Mouse (Mus musculus) testis, adult 2 months (tissue): ENCODE data around the gene Scn7a. TPM values are rescaled to one million over a fixed set of nuclear protein-coding genes. Genes with fewer than 3 reads are reported as not detected.

Experiments
- H3K27ac ChIP-seq: fragments of 200-500 bp; 2 replicates; pipeline ENCODE4 v1.5.1; 2012; ENCODE audit warnings: low read depth, low read length; ENCODE audit not compliant: control insufficient read depth, insufficient read depth
- H3K27me3 ChIP-seq: fragments of 200-500 bp; 2 replicates; pipeline ENCODE4 v1.6.1; 2012; ENCODE audit warnings: mild to moderate bottlenecking, low read length, moderate library complexity; ENCODE audit not compliant: control insufficient read depth, insufficient read depth
- H3K36me3 ChIP-seq: fragments of 200-500 bp; 2 replicates; pipeline ENCODE4 v1.6.1; 2012; ENCODE audit warnings: mild to moderate bottlenecking, low read length; ENCODE audit not compliant: control insufficient read depth, insufficient read depth
- H3K4me1 ChIP-seq: fragments of 200-500 bp; 2 replicates; pipeline ENCODE4 v1.6.1; 2012; ENCODE audit warnings: low read length; ENCODE audit not compliant: control insufficient read depth, insufficient read depth
- H3K4me3 ChIP-seq: fragments of 200-500 bp; 2 replicates; pipeline ENCODE4 v1.5.1; 2012; ENCODE audit warnings: low read depth, mild to moderate bottlenecking, low read length, moderate library complexity, mixed read lengths; ENCODE audit not compliant: control insufficient read depth
- CTCF ChIP-seq: fragments of 200-500 bp; IDR thresholded peaks from 2 replicates; pipeline ENCODE4 v1.5.1; 2012; ENCODE audit warnings: low read depth, mild to moderate bottlenecking, inconsistent platforms, low read length, moderate library complexity; ENCODE audit not compliant: control insufficient read depth, insufficient read depth, insufficient replicate concordance
- POLR2A ChIP-seq: fragments of 200-500 bp; IDR thresholded peaks from 2 replicates; pipeline ENCODE4 v1.6.1; 2012; ENCODE audit warnings: low read depth, mild to moderate bottlenecking, inconsistent platforms, low read length, moderate library complexity; ENCODE audit not compliant: control insufficient read depth
- polyA plus RNA-seq: library from polyadenylated mRNA; depleted of rRNA; stranded (reverse); fragments of >200 nt; gene quantifications from 2 replicates; pipeline ENCODE4 v1.2.3, GENCODE M21; 2012; rRNA removed

Gene Scn7a
- 0.52 and 0.67 TPM in 2 replicates for polyA plus RNA-seq

DNA sequence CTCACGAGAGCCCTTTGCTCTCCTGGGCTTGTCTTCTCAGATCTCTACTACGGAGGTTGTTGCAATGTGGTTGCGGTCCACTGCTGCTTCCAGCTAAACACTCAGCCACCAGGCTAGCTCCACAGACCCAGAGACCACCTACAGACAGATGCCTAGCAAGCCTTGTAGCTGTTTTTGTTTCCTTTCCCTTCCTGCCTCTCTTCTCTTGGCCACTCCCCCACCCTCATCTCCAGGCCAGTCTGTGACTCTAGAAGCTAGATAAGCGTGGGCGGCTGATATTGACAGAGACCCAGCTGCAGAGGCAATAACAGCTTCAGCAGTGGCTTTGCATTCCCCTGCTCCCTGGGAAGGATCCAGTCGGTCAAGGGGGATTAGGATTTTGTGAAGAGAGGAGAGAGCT lies at the start of gene Scn7a:
Scn7a (minus strand) TSS at position 150 of the 400 bp plus-strand sequence.
- H3K4me1 ChIP-seq: peaks cover 3% of the 10 kb centered on the region; the same call in 1 of the 2 replicates
- TF ChIP-seq CTCF: no peak
- no peak for TF ChIP-seq POLR2A
- no peaks in the 10 kb centered on the region for H3K36me3 ChIP-seq
- H3K27ac ChIP-seq: no peak within 1 kb of the TSS
- H3K27me3 ChIP-seq: no peaks in the 10 kb centered on the region
- no peak within 1 kb of the TSS for H3K4me3 ChIP-seq

GRCm38 (mm10) chr2:66827729-66828128 lies 43.0 kb upstream of the Scn7a start:
- no peak overlapping the region for H3K27ac ChIP-seq
- H3K36me3 ChIP-seq: no peaks in the 10 kb centered on the region
- TF ChIP-seq CTCF (no peak), POLR2A (no peak)
- no peaks in the 10 kb centered on the region for H3K27me3 ChIP-seq
- no peak overlapping the region for H3K4me3 ChIP-seq
- H3K4me1 ChIP-seq: no peaks in the 10 kb centered on the region

GRCm38 (mm10) chr2:66819862-66820559 lies 35.3 kb upstream of the Scn7a start:
- H3K36me3 ChIP-seq: no peaks in the 10 kb centered on the region
- H3K4me3 ChIP-seq: no peak overlapping the region
- no peaks in the 10 kb centered on the region for H3K4me1 ChIP-seq
- no peak overlapping the region for H3K27ac ChIP-seq
- TF ChIP-seq CTCF (no peak), POLR2A (no peak)
- H3K27me3 ChIP-seq: no peaks in the 10 kb centered on the region

DNA sequence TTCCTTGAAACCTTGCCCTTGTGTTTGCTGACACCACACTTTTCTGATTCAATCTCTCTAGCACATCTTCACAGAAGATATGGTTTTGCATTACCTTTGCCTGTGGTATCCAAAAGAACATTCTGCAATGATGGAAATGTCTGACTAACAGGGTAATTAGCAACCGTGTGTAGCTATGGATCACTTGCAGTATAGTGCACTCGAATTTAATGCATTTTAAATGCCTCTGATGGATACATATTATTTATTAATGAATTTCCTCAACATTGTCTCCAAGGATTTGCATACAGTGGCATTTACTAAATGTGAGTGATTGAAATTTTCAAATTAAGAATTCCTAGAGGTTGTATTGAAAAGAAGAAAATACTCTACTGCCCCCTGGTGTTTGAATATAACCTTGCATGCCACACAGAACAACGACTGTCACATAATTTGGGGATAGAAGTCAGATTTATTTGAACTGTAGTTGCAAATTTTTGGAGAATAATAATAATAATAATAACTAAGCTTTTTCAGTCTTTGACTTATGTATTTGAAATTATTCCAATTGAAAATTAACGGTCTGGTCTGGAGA lies 15.0 kb upstream of the Scn7a start:
- Histone ChIP-seq H3K4me3 (no peak overlapping the region), H3K4me1 (no peaks in the 10 kb centered on the region), H3K27me3 (no peaks in the 10 kb centered on the region), H3K36me3 (no peaks in the 10 kb centered on the region), H3K27ac (no peak overlapping the region)
- TF ChIP-seq CTCF (no peak), POLR2A (no peak)

DNA sequence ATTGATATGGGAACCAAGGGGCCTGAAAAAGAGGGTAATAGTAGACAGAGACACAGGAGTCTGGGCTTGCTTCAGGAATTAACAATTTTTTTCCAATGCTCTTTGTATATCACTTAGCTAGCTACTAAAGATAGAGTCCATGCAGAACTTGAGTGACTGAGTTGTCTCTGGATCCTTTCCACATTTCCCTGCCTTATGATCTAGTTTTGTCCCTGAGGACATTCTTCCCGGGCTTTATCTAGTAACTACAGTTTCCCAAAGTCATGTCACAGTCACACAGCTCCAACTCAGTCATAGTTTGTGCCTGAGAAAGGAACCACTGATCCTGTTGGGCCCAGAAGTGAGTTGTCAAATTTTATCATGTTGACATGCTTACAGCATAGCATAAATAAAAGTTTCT lies 12.8 kb upstream of the Scn7a start:
- no peaks in the 10 kb centered on the region for H3K27me3 ChIP-seq
- H3K4me3 ChIP-seq: no peak overlapping the region
- H3K4me1 ChIP-seq: no peaks in the 10 kb centered on the region
- TF ChIP-seq POLR2A: no peak
- H3K27ac ChIP-seq: no peak overlapping the region
- H3K36me3 ChIP-seq: no peaks in the 10 kb centered on the region

GRCm38 (mm10) chr2:66791629-66792028 lies 6.9 kb upstream of the Scn7a start:
- Histone ChIP-seq H3K4me3 (no peak overlapping the region), H3K27ac (no peak overlapping the region), H3K36me3 (no peaks in the 10 kb centered on the region), H3K4me1 (no peaks in the 10 kb centered on the region), H3K27me3 (no peaks in the 10 kb centered on the region)
- TF ChIP-seq POLR2A: no peak
- no peak for TF ChIP-seq CTCF

DNA sequence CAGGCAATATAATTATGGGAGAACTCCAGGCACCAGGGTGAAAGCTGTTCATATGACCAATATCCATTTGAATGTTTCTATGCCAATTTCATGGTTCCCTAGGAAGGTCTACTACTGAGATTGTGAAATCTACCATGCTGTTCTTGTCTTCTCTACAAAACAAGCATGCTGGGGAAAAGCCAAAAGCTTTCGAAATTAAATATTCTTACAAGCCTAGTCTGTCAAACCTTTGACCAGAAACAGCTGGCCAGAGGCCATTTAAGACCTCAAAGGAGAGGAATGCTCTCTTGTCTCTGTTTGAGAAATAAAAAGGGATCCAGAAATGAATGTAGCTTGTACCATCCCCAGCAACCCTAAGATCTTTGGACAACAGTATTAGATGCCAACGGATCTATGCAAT lies 3.8 kb downstream of the Scn7a start:
- Histone ChIP-seq H3K4me1 (peaks cover 3% of the 10 kb centered on the region; the same call in 1 of the 2 replicates), H3K4me3 (no peak overlapping the region), H3K36me3 (no peaks in the 10 kb centered on the region), H3K27me3 (no peaks in the 10 kb centered on the region), H3K27ac (no peak overlapping the region)
- TF ChIP-seq POLR2A (no peak), CTCF (no peak)
